Mouse (Mus musculus): ENCODE data around the gene Tmem270.
"Not testable (repeated sequence)": the region's sequence is repeated elsewhere in the genome, so short reads cannot be mapped to it uniquely, and the experiment has no call there.

Gene Tmem270

GRCm38 (mm10) chr5:134906633-134907032, at the start of gene Tmem270:
Gene Tmem270 (minus strand): TSS chr5:134906733.
- no peak for DNase-seq (ENCODE audit: low spot score in 2 of 2)

DNA sequence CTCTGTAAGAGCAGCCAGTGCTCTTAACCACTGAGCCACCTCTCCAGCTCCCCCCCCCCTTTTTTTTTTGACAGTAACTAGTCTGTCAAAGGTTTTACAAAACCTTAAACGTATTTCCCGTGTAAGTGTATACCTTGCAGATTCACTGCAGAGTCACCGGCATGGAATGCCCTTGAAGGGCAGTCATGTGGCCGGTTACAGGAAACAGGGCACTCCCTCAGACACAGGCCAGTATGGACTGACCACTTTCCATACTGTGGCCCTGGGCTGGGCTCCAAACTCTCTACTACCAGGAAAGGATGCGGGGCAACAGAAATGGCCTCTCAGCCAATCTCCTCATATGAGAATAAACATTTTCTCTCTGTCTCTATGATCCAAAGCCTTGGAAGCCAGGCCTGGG, 49.0 kb upstream of the Tmem270 start:
- no peak for DNase-seq (ENCODE audit: low spot score in 2 of 2)

DNA sequence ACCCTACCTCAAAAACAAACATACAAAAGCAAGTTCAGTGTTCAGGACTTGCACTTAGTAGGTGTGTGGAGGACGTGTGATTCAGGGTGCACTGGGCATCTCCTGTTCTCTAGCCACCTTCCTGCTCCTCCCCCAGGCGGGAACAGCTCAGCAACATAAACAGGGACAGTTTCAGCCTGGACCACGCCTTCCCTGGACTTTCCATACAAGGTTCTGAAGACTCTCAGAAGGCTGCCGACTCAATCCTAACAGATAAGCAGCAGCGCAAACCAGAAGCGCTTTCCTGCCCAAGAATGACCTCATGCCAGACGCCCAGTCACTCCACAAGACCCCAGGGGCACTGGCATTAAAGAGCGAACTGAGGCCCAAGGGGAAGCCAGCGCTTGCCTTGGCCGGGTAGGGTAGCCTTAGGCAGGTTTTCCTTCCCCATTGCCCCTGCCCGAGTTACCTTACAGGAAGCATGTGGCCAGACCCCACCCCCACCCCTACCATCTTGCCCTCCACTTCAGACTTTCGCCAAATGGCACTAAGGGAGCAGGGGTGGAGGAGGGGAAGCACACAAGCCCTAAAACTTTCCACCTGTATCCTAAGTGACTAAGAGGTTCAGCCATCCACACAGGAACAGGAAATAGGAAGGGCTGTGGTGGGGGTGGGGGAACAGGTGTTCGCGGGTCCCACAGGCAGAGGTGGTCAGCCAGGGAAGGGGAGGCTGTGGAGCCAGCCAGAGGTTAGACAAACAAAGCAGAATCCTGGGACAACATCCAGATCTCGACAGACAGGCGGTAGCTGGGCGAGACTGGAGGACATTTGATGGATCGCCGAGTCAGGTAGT, 44.7 kb upstream of the Tmem270 start:
- DNase-seq (ENCODE audit: low spot score in 2 of 2): no peak

DNA sequence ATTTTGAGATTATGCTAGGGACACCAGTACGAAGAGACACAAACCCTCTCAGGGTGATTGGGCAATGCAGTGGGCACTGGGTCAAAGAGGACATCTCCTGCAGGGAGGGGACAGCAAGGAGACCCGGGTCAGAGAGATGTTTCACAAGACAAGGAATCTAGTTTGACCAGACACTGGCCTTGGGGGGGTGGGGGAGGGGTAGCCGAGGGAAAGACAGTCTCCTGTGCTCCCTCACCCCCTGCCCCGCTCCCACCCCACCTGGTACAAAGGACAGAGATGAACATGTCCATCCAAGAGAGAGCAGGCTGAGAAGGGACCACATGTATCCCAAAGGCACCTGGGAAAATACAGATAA, 41.5 kb upstream of the Tmem270 start:
- DNase-seq (ENCODE audit: low spot score in 2 of 2): no peak

DNA sequence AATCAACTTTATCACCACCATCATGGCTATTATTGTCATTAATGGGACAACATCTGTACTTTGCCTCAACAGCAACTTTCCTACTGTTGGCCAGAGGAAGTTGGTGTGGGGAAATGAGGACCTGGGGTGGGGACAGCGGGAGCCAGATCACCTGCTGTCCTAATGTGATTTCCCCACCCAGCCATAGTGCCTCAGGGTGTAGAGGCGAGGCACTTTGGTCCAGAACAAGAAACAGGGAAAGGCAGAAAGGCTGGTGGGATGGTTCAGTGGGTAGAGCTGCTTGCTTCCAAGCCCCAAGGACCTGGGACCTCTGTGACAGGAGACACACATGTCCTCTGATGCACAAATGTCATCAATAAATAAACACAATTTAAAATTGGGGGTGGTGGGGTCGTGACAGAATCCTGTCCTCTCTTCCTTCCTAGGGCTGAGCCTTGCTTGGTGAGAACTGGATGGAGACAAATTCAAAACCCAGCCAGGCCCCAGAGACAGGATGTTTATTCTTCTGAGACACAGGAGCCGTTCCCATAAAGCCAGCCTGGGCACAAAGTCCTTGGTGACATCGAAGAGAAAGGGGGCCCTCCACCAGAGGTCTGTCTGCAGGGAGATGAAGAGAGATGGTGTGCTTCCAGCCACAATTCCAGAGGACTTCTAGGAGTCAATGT, 41.0 kb upstream of the Tmem270 start:
- DNase-seq (ENCODE audit: low spot score in 2 of 2): no peak

DNA sequence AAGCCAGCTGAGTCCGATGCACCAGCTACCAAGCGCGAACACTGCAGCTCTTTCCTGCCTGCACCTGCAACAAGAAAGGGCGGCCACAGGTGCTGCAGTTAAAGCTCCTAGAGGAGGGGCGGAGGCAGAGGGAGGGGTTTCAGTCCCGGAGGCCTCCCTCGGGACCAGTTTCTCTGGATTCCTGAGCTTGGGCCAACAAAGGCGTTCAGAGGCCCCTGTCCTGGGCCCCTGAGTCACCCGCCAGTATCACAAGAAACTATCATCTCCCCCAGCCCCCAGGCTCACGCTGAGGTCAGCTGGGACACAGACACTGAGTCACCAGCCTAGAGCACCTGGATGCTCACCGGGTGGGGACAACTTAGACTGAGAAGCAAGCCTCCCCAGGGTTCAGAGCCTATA, 40.3 kb upstream of the Tmem270 start, which contains the start of gene Cldn4:
TSS of gene Cldn4 (minus strand) at position 78 of the 399 bp plus-strand sequence.
- peak; percentile 86 to 87 for DNase-seq (ENCODE audit: low spot score in 2 of 2)

DNA sequence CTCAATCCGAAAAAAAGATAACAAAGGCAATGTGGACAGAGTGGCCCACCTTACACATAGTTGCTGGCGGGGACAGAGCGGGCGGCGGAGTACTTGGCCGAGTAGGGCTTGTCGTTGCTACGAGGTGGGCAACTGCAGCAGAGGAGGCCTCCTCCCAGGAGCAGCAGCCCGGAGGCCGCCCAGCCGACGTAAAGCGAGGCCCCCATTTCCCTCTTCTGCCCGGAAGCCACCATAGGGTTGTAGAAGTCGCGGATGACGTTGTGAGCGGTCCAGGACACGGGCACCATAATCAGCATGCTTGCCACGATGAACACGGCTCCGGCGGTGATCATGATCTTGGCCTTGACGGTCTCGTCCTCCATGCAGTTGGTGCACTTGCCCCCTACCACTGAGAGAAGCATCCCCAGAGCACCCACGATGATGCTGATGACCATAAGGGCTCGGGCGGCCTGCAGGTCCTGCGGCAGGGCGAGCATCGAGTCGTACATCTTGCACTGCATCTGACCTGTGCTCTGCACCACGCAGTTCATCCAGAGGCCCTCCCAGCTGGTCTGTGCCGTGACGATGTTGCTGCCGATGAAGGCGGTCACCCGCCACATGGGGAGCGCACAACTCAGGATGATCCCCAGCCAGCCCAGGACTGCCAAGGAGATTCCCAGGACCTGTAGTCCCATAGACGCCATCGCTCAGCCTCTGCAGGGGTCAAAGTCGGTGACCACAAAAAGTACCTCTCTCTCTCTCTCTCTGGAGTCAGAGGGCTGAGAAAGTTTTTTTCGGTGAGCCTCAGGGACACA, 39.7 kb upstream of the Tmem270 start:
- DNase-seq (ENCODE audit: low spot score in 2 of 2): no peak

- DNase-seq (ENCODE audit: low spot score in 2 of 2): no peak
Measured at GRCm38 (mm10) chr5:134945266-134945959, 38.9 kb upstream of the Tmem270 start.

DNA sequence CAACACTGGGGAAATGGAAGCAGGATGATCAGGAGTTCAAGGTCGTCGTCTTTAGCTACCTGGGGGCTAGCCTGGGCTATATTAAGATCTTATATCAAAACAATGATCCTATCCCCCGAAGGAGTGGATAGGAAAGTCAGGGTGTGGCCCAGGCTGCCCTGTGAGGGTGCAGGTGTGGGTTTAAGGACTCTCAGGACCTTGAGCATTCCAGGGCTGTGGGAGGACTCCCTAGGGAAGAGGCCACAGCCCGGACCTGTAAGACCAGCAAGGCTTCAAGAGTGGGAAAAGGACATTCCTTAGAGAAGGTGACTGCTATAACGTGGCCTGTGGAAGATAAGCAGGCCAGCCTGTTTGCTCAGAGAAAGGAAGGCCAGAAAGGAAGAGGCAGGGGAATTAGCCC, 37.6 kb upstream of the Tmem270 start:
- no peak for DNase-seq (ENCODE audit: low spot score in 2 of 2)

DNA sequence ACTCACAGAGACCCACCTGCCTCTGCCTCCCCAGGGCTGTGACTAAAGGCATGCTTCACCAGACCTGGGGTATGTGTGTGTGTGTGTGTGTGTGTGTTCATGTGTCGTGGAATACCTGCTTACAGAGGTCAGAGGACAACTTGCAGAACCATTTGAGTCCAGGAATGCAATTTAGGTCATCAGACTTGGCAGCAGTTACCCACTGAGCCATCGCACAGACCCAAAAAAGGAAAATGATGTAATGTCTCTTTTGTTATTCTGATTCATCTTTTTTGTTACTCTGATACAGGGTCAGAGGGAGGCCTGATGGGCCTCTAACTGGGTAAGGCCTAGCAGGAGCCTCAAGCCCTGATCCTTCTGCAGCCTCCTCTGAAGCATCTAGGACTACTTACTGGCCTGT, 36.2 kb upstream of the Tmem270 start:
- DNase-seq (ENCODE audit: low spot score in 2 of 2): no peak

DNA sequence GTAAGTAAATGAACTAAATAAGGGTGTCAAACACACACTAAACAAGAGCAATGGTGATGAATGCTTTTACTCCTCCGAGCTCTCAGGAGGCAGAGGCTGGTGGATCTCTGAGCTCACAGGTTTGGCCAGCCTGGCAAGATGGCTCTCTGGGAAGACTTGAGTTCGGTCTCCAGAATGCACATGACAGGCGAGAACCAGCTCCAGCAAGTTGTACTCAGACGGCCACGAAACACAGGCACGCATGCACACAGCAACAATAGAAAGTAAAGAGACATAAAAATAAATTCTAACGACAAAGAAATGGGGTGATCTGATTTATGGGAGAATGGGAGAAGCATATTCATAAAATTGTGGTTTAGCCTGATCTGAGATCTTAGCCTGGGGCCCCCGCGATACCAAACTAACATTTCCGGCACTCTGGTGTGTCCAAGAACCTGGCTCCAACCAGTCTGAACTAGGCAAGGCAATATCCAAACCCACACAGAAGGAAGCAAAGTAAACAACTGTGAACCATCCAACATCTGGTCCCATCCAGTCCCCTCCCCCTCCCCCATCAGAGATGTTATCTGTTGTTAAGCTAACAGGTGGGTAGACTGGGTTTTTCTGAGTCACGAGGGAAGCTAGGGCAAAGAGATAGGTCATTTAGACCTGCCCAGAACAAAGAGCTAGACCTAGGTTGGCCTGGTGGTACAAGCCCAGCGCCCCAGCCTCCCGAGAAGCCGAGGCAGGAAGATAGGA, 35.1 kb upstream of the Tmem270 start:
- DNase-seq (ENCODE audit: low spot score in 2 of 2): peak; percentile 70 to 72

DNA sequence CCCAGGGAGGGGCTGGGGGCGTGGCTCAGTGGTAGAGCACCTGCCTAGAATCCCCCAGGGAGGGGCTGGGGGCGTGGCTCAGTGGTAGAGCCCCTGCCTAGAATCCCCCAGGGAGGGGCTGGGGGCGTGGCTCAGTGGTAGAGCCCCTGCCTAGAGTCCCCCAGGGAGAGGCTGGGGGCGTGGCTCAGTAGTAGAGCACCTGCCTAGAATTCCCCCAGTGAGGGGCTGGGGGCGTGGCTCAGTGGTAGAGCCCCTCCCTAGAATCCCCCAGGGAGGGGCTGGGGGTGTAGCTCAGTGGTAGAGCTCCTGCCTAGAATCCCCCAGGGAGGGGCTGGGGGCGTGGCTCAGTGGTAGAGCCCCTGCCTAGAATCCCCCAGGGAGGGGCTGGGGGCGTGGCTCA, 33.0 kb upstream of the Tmem270 start:
- DNase-seq (ENCODE audit: low spot score in 2 of 2): not testable (repeated sequence)

DNA sequence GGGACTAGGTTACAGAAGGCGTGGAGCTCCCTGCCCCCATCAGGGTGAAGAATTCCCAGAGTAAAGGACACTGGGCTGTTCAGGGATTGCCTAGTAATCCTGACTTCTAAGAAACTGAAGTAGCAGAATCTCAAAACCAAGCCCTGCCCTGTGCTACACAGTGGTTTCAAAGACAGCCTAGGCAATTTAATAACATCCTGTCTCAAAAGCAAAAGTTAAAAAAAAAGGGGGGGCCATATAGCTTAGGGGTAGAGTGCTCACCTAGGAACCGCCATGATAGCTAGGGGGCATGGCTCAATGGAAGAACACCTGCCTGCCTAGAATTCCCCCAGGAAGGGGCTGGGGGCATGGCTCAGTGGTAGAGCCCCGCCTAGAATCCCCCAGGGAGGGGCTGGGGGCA, 32.5 kb upstream of the Tmem270 start:
- DNase-seq (ENCODE audit: low spot score in 2 of 2): no peak

DNA sequence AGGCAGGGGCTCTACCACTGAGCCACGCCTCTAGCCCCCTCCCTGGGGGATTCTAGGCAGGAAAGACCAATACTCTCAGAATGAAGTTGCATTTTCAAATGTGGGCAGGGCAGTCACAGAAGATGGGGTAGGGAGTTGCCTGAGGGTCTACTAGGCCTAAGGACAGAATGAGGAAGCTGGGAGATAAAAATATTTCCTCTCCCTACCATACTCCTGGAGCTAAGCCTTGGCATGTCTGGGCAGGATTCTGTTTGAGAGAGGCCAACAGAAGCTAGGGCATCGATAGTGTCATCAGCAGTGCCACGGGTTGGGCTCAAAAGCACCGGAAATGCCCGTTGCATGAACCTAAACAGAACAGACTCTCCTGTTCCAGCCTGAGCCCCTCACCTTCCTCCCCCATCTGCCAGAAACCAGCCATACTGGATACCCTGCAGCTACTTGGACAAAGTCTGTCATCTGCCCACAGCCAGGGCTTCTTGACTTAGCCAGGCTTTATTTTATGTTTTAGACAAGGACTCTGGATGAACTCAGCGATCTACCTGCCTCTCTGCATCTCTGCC, 30.2 kb upstream of the Tmem270 start:
- DNase-seq (ENCODE audit: low spot score in 2 of 2): peak in 1 of 2 experiments; percentile 64

DNA sequence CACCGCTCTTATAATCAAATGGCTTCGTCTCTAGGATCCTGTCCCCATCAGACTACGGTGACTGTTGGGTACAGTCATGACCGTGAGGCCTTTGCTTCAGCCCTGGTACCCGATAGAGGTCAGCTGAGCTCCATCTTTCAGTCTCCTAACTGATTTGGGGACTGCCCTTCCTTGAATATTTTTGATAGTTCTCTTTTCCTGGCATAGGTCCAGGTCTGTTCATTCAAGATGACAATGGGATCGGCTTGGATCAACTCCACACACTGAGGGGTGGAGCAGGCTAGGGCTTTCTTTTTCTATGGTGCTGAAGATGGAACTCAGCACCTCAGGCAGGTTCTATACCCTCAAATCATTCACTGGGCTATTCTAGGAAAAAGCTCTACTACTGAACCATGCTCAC, 29.5 kb upstream of the Tmem270 start:
- DNase-seq (ENCODE audit: low spot score in 2 of 2): no peak

DNA sequence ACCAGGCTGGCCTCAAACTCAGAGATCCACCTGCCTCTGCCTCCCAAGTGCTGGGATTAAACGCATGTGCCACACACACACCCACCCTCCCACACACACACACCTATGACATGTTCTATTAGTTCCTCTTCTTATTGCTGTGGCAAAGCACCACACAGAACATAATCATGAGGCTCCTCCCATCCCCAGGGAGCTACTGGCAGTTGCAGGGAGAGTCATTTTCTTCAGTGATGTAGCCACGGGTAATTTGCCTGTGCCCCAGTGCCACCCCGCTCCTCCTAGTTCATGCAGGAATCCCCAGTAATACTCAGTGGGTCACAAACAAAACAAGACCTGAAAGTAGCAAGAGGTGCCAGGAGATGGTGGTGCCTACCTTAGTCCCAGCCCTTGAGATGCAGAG, 28.1 kb upstream of the Tmem270 start:
- no peak for DNase-seq (ENCODE audit: low spot score in 2 of 2)

GRCm38 (mm10) chr5:134933686-134934085, 27.2 kb upstream of the Tmem270 start:
- DNase-seq (ENCODE audit: low spot score in 2 of 2): not testable (repeated sequence)

GRCm38 (mm10) chr5:134933281-134933680, 26.7 kb upstream of the Tmem270 start:
- no peak for DNase-seq (ENCODE audit: low spot score in 2 of 2)

- peak in 1 of 2 experiments; percentile 72 for DNase-seq (ENCODE audit: low spot score in 2 of 2)
Measured at GRCm38 (mm10) chr5:134932903-134933276, 26.4 kb upstream of the Tmem270 start.

GRCm38 (mm10) chr5:134932179-134932902, 25.8 kb upstream of the Tmem270 start, which contains the start of gene Mettl27:
Gene Mettl27 (plus strand): TSS chr5:134932368.
- peak; percentile 88 to 90 for DNase-seq (ENCODE audit: low spot score in 2 of 2)
